Mouse (Mus musculus): Measurements from ENCODE around the gene Gm45021.
"Not testable (repeated sequence)": the region's sequence is repeated elsewhere in the genome, so short reads cannot be mapped to it uniquely, and the experiment has no call there.

Gene Gm45021

DNA sequence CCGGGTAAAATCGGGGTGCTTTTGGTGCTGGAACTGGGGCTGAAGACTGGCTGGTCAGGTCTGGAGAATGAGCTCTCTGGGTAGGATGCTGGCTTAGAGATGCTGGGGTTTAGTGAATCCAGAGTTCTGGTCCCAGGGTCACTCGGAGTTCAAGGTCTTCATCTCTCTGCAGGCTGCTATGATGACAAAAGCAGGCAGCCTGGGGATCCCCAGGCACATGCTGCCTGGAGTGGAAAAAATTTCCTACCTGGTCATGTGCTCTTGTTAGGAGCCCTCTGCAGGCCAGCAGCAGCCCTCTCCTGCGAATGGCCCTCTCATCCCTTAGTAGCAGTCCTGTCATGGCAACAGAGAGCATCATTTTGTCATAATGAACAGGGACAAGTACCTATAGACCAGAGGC, 24.1 kb downstream of the Gm45021 start:
- DNase-seq (ENCODE audit: low read depth, low spot score), result no peak

DNA sequence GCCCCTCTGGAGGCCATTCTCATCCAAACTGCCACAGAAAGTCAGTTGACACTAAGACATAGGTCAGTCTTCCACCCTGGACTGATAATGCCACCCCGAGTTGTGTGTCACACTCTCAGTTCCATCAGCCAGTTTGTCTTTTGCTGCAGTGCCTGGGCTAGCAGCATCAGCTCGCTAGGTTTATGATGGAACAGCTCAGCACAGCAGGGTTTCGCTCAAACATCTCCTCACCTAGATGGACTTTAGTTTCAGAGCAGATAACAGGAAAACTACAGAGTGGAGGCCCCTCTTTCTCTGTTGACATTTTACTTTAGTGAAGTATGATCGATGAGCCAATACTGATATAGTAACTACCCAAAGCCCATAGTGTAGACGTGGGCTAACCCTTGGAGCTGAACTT, 25.3 kb downstream of the Gm45021 start:
- DNase-seq (ENCODE audit: low read depth, low spot score), result no peak

DNA sequence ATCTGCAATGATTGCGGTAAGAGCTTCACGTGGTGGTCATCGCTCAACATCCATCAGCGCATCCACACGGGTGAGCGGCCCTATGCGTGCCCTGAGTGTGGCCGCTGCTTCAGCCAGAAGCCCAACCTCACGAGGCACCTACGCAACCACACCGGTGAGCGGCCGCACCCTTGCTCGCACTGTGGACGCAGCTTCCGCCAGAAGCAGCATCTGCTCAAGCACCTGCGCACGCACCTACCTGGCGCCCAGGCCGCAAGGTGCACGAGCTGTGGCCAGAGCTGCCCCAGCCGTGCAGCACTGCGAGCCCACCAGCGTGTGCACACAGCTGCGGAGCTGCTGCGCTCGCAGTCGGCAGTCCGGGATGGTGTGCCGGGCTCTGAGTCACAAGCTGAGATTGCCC, 30.6 kb downstream of the Gm45021 start:
- no peak for DNase-seq (ENCODE audit: low read depth, low spot score)

DNA sequence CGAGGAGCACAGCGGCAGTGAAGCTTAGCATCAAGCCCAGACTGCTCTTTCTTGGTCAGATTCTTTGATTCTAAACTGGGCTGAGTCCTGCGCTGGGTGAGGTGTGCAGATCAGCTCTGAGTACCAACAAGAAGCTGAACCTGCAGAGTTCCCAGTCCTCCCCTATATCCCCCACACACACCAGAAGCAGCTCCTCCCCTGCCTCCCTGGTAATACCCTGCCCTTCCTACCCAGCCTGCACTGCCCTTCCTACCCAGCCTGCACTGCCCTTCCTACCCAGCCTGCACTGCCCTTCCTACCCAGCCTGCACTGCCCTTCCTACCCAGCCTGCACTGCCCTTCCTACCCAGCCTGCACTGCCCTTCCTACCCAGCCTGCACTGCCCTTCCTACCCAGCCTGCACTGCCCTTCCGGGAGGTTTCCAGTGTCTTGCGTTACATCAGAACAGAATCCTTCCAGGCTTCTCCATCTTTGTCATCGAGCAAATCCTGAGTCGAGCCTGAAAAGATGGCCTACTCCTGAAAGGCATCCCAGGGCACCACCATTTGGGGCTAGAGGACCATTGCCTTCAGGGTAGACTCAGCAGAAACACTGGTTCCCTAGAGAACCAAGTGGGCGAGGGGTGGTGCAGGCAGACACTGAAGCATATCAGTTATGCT, 32.9 kb downstream of the Gm45021 start:
- not testable (repeated sequence) for DNase-seq (ENCODE audit: low read depth, low spot score)

DNA sequence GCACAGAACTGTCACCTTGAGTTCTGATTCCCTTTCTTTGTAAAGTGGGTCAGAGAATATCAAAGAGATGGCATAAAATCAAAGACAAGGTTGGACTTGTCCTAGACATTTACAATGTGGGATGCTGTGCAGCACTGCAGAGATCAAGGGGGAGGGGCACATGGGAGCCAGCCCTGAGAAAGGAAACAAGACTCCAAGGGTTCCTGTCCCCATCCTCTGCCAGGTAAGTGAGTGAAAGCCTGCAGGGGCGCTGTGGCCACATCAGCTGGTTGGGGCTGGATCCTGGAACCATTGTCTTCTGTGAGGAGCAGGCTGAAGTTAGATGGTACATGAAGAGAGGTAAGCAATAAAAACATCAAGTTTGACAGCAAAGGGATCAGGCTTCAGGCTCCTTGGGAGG, 34.0 kb downstream of the Gm45021 start:
- no peak for DNase-seq (ENCODE audit: low read depth, low spot score)

DNA sequence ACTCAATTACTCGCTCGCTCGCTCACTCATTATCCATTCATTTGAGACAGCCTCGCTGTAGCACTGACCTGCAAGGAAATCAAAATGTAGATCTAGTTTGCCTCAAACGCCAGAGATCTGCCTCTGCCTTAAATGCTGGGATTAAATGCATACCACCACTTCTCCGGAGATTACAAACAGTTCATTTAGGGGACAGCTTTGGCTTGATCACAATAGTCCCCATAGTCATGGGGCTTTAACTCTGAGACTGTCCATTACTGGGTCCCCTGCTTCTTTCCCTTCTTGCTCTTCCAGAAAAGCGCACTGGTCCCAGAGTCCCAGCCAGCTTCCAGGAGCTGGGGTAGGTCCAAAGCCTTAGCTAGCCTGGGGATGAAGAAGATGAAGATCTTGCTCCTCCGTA, 37.1 kb downstream of the Gm45021 start, which contains the start of gene AI854703:
Gene AI854703 (plus strand): TSS at position 301 of the 400 bp plus-strand sequence.
- no peak for DNase-seq (ENCODE audit: low read depth, low spot score)

DNA sequence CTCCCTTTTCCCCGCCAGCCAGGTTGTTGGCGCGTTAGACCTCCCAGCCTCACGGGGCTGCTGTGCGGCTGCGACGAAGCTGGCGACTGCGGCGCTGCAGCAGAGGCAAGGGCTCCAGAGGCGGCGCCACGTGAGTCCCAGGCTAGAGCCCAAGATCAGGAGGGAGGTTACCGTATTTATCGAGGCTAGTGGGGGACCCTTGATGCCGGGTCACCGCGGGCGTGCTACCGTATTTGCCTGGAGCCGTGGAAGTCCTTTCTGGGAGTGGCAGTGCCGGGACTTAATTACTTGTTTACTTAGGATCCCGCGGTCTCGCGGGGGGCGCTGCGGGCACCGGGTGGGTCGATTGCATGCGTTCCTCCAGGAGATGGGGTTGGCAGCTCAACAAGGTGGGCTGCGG, 37.6 kb downstream of the Gm45021 start:
- DNase-seq (ENCODE audit: low read depth, low spot score), result no peak

DNA sequence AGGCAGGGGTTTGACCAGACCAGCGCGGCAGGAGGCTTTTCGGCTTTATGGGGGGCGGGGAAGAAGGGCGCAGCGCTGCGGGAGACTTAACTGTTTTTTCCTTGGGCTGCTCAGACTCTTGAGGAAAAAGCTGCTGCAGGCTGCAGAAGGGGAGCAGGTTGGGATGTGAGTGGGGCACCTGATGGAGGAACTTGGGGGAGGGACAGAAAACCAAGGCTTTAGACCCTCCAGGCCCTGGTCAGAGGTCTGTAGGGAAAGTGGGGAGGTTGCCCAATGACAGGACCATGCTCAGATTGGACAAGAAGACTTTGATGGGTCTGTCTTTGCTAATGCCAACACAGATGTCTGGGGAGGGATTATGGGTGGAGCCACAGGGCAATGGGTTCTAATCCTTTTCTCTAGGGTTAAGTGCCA, 38.1 kb downstream of the Gm45021 start:
- no peak for DNase-seq (ENCODE audit: low read depth, low spot score)

DNA sequence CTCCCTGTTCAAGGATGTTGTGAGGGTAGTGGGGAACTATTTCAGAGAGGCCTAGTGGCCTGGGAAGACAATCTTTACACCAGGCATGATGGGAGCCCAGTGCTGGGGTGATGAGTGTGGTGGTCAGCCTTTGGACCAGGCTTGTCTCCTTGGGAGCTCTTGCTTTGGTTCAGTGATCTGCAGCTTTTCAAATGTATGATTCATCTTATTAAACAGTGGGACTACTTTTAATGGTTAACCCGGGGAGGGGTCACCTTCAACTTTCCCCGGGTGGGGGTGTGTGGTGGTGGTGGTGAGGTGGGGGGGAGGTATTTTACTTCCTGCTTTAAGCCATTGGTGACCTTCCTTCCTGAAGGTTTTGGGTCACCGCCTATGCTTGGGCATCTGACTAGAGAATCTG, 39.0 kb downstream of the Gm45021 start:
- DNase-seq (ENCODE audit: low read depth, low spot score), result no peak

DNA sequence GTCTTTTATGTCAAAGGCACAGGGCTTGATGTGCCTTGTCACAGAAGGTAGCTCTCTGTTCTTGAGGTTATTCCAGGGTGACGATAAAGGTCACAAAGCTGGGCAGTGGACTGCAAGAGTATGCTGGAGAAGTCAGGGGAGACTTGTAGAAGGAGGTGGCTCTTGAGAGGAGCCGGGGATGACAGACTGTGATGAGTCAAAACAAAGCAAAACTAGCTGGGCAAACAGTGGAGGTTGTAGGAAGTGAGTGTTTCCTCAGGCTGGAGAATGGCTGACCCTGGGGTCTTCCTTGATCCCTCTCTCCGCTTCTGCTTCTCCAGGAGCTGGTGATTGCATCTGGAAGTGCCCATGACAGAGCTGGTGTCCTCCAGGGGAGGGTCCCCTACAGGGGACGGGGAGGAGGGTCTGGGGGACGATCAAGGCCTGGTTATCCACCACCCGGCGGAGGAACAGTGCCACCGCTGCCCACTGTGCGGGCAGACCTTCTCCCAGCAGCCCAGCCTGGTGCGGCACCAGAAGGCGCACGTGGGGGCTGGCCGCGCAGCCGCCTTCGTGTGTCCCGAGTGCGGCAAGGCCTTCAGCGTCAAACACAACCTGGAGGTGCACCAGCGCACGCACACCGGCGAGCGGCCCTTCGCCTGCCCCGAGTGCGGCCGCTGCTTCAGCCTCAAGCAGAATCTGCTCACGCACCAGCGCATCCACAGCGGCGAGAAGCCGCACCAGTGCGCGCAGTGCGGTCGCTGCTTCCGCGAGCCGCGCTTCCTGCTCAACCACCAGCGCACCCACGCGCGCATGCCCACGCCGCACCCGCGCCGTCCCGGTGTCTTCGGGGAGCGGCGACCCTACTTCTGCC, 39.6 kb downstream of the Gm45021 start:
- DNase-seq (ENCODE audit: low read depth, low spot score), result no peak

DNA sequence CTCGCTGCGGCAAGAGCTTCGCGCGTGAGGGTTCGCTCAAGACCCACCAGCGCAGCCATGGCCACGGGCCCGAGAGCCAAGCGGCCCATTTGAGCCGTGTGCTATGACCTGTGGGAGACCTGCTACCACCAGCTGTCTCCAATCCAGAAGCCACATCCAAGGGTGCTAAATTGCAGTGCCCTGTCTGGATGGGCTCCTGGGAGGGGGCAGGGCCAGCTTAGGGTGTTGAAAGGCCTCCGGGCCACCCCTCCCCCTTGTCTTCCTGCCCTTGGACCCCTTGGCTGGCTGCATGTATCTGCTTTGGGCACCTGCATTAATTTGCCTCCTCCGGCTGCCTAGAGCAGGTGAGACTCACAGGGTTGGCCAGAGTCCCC, 40.2 kb downstream of the Gm45021 start:
- no peak for DNase-seq (ENCODE audit: low read depth, low spot score)

DNA sequence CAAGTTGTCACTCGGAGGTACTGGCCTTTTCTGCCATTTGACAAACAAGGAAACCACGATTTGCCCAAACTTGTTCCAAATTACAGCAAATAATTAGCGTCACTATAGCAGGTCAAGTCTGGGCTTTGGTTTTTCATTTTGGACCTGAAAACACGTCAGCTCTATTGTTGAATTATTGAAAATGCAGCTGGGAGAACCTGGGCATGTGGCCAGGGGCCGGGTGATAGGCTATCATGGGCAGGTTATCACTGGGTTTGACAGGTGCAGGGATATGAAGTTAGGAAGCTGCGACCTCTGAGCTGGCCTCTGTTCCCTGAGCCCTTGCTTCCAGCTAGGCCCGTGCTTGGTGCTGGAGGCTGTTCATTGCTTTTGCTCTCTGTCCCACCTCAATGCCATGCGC, 41.4 kb downstream of the Gm45021 start:
- DNase-seq (ENCODE audit: low read depth, low spot score), result no peak

DNA sequence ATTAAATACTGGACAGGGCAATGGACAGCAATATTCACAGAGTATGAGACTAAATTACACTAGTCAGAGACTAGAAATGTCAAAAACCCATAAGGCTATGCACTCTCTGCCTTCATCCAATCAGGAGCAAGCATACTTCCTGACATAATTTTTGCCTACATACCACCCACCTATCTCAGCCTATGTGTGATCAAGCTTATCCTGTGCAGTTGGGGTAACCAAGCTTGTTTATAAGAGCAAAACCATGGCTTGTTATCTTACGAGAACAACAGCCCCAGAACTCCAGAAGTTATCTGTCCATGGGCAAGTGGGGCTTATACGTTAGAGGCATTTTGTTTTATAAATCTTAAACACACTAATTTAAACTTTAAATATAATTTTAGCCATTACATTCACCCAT, 45.7 kb downstream of the Gm45021 start:
- DNase-seq (ENCODE audit: low read depth, low spot score), result no peak

DNA sequence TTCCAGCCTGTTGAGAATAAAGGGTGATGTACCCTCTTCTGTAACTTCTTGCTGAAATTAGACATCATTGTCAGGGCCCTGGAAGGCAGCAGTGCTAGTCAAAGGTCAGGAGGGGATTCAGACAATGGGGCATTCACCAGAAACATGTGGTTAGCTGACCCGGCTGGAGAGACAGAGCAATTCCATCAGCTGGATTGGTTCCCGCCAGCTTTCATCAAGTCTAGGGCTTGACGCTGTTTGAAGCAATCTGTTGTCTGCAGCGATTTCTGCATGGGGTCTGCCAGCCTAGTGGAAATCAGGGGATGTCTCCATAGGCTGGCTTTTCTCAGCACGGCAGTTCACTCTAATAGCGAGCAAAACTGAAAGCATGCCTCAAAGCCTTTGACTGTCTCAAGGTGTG, 47.1 kb downstream of the Gm45021 start:
- no peak for DNase-seq (ENCODE audit: low read depth, low spot score)

DNA sequence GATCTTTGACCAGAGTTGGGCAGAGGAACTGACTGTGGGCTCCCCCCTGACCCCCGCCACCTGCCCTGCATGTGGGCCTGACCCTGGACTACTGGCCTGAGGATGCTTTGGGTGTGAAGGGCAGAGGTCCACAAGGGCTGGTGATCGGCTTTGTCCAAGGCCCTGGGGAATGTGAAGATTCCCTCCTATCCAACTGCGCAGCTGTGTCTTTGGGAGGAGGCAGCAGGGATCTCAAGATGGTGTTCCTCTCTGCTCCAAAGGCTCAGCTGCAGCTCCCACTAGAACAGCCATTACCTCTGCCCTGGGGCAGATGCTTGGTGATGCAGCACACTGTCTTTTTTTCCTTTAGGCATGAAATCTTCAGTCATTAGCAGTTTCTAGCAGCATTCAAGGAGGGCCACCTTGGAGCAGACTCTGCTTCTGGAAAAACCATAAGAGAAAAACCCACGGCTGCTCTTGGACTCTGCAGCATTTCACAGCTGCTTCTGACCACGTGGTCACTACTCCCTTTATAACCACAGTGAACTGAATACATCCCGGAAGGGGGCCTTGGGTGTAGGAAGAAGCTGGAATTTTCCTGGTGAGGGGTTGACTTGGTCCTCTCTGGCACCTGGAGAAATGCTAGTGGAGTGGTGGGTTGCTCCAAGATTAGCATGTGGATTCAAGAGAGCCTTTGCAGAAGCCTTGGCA, 48.5 kb downstream of the Gm45021 start:
- DNase-seq (ENCODE audit: low read depth, low spot score), result no peak

DNA sequence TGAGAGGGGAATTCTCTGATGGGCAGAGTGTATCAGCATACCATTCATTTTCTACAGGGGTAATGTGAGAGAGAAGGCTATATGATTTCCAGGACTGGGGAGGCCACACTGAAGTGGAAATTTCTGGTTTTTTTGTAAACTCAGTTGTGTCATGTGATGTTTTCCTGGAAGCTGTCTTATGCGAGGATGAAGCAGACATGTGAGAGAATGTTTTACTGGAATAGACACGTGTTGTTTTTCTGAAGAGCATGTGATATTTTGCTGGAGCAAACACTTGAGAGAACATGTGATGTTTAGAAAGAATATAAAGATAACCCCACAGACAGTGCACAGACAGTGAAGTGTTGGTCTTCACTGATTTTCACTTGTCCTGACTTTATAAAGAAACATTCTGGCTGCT, 49.1 kb downstream of the Gm45021 start:
- no peak for DNase-seq (ENCODE audit: low read depth, low spot score)

DNA sequence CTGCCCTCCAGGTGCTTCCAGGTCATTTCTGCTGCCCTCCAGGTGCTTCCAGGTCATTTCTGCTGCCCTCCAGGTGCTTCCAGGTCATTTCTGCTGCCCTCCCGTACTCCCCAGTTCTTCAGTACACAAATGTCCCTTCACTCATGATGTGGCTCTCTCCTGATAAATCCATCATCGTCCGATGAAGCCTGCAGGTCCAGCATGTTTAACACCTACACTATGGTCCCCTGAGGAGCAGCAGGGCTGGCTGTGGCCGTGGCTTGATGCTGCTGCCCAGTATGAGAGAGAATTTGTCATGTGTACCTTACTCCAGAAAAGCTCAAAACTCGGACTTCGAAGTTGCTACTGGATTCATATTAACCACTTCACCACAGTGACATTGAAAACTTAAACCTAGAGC, 52.0 kb downstream of the Gm45021 start:
- no peak for DNase-seq (ENCODE audit: low read depth, low spot score)

DNA sequence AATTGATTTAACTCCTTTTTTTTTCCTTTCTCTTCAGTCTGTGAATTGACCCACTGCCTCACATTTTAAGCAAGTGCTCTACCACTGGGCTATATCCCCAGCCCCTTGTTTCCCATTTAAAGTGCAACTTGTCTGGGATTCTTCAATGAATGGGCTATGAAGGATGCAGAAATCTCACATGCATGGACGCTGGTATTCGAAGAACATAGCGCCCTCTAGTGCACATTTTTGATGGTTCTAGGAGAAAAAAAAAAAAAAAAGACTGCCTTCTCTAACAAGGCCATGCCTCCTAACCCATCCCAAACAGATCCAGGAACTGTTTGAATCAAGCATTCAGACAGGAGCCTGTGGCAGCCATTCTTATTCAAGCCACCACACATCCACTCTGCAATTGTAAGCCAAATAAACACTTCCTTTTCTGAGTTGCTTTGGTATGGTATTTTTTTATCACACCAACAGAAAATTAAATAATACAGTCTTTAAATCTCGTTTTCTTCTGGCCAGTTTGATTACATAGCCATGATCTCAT, 53.4 kb downstream of the Gm45021 start:
- DNase-seq (ENCODE audit: low read depth, low spot score), result peak; percentile 49

DNA sequence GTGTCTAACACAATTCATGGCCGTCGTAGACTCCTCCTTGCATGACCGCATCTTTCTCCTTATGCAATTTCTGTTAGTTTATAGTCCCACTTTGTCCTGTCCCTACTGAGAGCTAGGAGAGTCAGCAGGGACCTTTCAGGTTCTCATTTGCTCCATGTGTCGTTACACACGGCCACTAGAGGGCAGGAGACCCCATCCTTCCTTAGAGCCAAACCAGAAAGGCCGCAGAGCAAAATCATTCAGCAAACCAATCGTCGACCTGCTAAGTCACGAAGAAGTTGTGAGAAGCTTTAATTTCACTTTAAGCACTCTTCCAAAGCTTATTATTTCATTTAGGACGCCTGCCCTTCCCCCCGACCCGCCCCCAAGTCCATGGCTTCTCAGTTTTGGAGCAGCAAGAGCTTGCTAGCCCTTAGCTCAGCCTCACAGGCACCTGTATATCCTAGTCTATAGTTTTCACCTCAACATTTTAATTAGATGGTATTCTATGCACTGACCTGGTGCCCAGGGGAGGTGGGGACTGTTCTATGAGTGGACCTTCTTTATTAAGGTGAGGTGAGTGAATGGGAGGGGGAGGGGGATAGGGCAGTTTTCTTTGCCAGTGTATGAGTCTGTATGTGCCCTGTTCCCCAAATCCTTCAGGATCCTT, 56.4 kb downstream of the Gm45021 start:
- DNase-seq (ENCODE audit: low read depth, low spot score), result no peak

DNA sequence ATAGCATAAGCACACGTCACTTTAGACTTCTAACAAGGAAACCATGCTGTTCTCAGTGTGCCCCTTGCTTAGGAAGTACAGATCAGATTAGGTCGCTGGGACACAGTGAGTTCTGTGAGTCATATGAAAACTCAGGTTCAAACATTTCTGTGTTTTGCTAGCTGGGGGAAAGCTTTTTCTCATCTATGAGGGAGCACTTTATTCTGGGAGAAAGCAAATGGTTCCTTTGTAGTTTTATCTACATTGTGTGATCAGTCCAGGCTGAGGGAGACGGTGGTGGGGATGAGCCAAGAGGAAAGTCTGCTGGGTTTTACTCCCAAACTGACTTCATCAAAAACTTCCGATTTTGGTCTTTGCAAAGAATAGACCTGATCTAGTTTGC, 56.9 kb downstream of the Gm45021 start:
- DNase-seq (ENCODE audit: low read depth, low spot score), result no peak

DNA sequence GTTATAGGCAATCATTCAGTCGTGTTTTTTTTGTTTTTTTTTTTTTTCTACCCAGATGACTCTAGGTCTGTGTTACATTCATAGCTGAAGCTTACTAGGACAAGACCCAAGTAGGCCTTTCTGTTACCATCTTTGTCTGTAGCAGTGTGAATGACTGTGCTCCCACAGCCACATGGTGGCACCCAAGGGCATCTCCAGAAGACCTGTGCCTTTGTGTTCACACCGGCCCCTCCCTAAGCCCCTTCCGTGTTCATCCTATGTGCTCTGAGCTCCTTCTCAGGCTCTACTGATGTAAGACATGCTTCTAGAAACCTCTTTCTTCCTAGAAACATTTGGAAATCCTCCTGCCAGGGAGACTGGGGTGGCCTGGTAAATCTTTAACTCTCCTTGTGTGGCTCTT, 57.6 kb downstream of the Gm45021 start, which contains the start of gene Gimap8:
Gene Gimap8 (plus strand): TSS at position 240 of the 400 bp plus-strand sequence.
- DNase-seq (ENCODE audit: low read depth, low spot score), result no peak

DNA sequence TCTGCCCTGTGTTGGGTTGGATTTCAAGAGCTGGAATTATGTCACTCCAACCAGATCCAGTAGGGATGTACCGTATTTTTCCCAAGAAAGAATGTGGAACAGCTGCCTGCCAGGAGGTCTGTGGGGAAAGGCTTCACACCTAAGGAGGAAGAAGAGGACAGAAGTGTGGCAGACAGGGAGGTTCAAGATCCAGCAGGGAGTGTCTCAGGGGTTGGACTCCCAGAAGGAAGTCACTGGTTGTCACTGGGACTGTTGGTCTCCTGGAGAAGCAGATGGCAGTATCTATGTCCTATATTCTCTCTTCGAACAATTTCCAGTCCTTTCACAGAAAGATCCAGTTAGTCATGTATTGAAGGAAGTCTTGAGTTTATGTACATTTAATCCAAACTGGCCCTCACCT, 58.2 kb downstream of the Gm45021 start:
- no peak for DNase-seq (ENCODE audit: low read depth, low spot score)

All from brain, embryonic 18.5 days (tissue).